Mouse (Mus musculus): ENCODE measurements around the gene Snorc.

- TF ChIP-seq CTCF (IDR thresholded peaks at IDR 0.05; ENCODE audit: insufficient read depth, low read length) = no peak
- no peak for TF ChIP-seq POLR2A (IDR thresholded peaks at IDR 0.05; ENCODE audit: borderline replicate concordance, extremely low read depth, low read depth, low read length)
These were observed 51.5 kb downstream of the Snorc start for GRCm38 (mm10) chr1:87521523-87521922.

Data from lung, adult 2 months (tissue).